Mouse (Mus musculus) heart, adult 10 weeks (tissue): ENCODE results near the gene Gm6509. TPM values are rescaled to one million over a fixed set of nuclear protein-coding genes. Genes with fewer than 3 reads are reported as not detected.

Source experiments
- polyA plus RNA-seq: library from polyadenylated mRNA; stranded (reverse); fragments of 350-450 nt; fragmentation: Illumina TruSeq; extraction: RNeasy Lipid Tissue Mini Kit (QIAGEN cat#74804); gene quantifications from one replicate; pipeline ENCODE4 v1.2.3, GENCODE M21; 2014; ENCODE audit warnings: low read depth, low replicate concordance

The Gm6509 gene
- not detected for polyA plus RNA-seq

GRCm38 (mm10) chr5:94623679-94624078 is at the start of gene Gm6509:
Gm6509 (plus strand) TSS chr5:94623979.

DNA sequence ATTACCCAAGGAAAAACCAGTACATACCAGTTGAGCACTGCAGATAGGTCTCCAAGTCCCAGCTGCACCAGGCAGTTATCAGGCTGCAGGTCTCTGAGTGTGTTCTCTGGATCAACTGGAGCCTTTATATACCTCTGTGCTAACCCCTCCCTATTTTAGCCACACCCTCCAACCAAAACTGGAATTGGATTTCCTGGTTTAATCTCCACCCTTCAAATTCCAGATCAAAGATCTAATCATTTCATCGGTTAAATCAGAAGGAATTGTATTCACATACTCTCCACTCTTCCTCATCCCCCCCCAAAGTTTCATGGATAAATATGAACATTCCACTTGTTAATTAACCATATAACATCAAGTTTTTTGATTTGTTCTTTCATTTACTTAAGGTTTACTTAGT is 7.5 kb upstream of the Gm6509 start, which contains the start of gene Gm3147:
TSS of gene Gm3147 (minus strand) at position 101 of the 400 bp plus-strand sequence.

DNA sequence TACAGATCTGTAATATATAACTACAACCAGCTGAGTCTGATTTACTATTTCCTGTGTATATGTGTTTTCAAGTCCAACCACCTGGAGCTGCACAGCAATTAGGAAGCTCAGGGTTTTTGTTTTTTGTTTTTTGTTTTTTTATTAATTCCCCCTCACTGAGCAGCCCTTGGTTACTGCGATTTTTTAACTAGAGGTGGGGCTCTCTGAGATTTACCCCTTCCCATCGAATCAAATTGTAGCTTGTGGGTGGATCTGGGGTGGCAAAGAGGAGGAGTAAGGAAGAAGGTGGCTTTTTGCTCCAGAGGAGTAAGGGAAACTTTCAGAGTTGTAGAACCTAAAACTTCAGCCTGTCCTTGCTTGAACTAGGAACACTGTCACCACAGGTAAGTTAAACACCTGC is 24.3 kb downstream of the Gm6509 start, which contains the start of gene Gm6205:
TSS of gene Gm6205 (plus strand) at position 301 of the 400 bp plus-strand sequence.

Other genes with a start within 250 kb of the Gm6509 start
- gene Gm7682, start 178.2 kb upstream of the Gm6509 start, polyA plus RNA-seq, result not detected
- not detected for gene Gm3139, start 97.7 kb upstream of the Gm6509 start, polyA plus RNA-seq
- gene Gm3147, start 7.6 kb upstream of the Gm6509 start, polyA plus RNA-seq, result not detected
- gene Gm6205, start 24.4 kb downstream of the Gm6509 start, polyA plus RNA-seq, result not detected
- gene Gm3183, start 241.5 kb downstream of the Gm6509 start, polyA plus RNA-seq, result not detected